Mouse (Mus musculus): ENCODE measurements around the gene Ubn2. TPM values are rescaled to one million over a fixed set of nuclear protein-coding genes. Genes with fewer than 3 reads are reported as not detected.
"Not testable (repeated sequence)": the region's sequence is repeated elsewhere in the genome, so short reads cannot be mapped to it uniquely, and the experiment has no call there.

The Ubn2 gene
- polyA plus RNA-seq, 1 experiment from 2014 or later, result 16.6 TPM

GRCm38 (mm10) chr6:38495641-38496040, 61.9 kb downstream of the Ubn2 start:
- Histone ChIP-seq H3K27ac (no peak overlapping the region), H3K4me3 (no peak overlapping the region), H3K36me3 (peaks cover 84% of the 10 kb centered on the region), H3K27me3 (ENCODE audit: insufficient read depth, poor library complexity, severe bottlenecking) (no peaks in the 10 kb centered on the region), H3K9me3 (no peaks in the 10 kb centered on the region), H3K4me1 (replicated peaks) (no peaks in the 10 kb centered on the region)
- DNase-seq (ENCODE audit: low spot score), result no peak
- WGBS, result 62% methylated on average over 4 of the region's 4 CpGs

- Histone ChIP-seq H3K9me3 (no peaks in the 10 kb centered on the region), H3K27ac (no peak overlapping the region), H3K4me1 (replicated peaks) (no peaks in the 10 kb centered on the region), H3K4me3 (no peak overlapping the region), H3K27me3 (ENCODE audit: insufficient read depth, poor library complexity, severe bottlenecking) (no peaks in the 10 kb centered on the region), H3K36me3 (no peaks in the 10 kb centered on the region)
- no peak for DNase-seq (ENCODE audit: low spot score)
- 96% methylated on average over 1 of the region's 1 CpGs for WGBS
Observed at GRCm38 (mm10) chr6:38512096-38512495, 78.3 kb downstream of the Ubn2 start.

- Histone ChIP-seq H3K36me3 (no peaks in the 10 kb centered on the region), H3K27ac (no peak overlapping the region), H3K9me3 (no peaks in the 10 kb centered on the region), H3K27me3 (ENCODE audit: insufficient read depth, poor library complexity, severe bottlenecking) (no peaks in the 10 kb centered on the region), H3K4me1 (replicated peaks) (no peaks in the 10 kb centered on the region), H3K4me3 (no peak overlapping the region)
- DNase-seq (ENCODE audit: low spot score), result no peak
Observed at GRCm38 (mm10) chr6:38512830-38513229, 79.1 kb downstream of the Ubn2 start.

GRCm38 (mm10) chr6:38515201-38515600, 81.5 kb downstream of the Ubn2 start:
- H3K27me3 ChIP-seq (ENCODE audit: insufficient read depth, poor library complexity, severe bottlenecking), result no peaks in the 10 kb centered on the region
- H3K4me1 ChIP-seq (replicated peaks), result no peaks in the 10 kb centered on the region
- H3K27ac ChIP-seq, result no peak overlapping the region
- no peaks in the 10 kb centered on the region for H3K9me3 ChIP-seq
- 95% methylated on average over 4 of the region's 4 CpGs for WGBS
- H3K36me3 ChIP-seq, result no peaks in the 10 kb centered on the region
- no peak for DNase-seq (ENCODE audit: low spot score)
- H3K4me3 ChIP-seq, result no peak overlapping the region

- no peaks in the 10 kb centered on the region for H3K27me3 ChIP-seq (ENCODE audit: insufficient read depth, poor library complexity, severe bottlenecking)
- H3K4me3 ChIP-seq, result no peak overlapping the region
- H3K9me3 ChIP-seq, result no peaks in the 10 kb centered on the region
- H3K27ac ChIP-seq, result no peak overlapping the region
- peaks cover 11% of the 10 kb centered on the region; the same call in 1 of the 2 replicates for H3K36me3 ChIP-seq
- no peak for DNase-seq (ENCODE audit: low spot score)
- 31% methylated on average over 8 of the region's 8 CpGs for WGBS
- H3K4me1 ChIP-seq (replicated peaks), result peaks cover 6% of the 10 kb centered on the region; the same call in 1 of the 2 replicates
Observed at GRCm38 (mm10) chr6:38523851-38524250, 90.1 kb downstream of the Ubn2 start.

GRCm38 (mm10) chr6:38531211-38531820, 97.6 kb downstream of the Ubn2 start:
- H3K9me3 ChIP-seq, result no peaks in the 10 kb centered on the region
- DNase-seq (ENCODE audit: low spot score), result peak; percentile 31
- no peaks in the 10 kb centered on the region for H3K36me3 ChIP-seq
- H3K27ac ChIP-seq, result no peak overlapping the region
- H3K4me3 ChIP-seq, result no peak overlapping the region
- no peaks in the 10 kb centered on the region for H3K27me3 ChIP-seq (ENCODE audit: insufficient read depth, poor library complexity, severe bottlenecking)
- WGBS, result 57% methylated on average over 5 of the region's 5 CpGs
- H3K4me1 ChIP-seq (replicated peaks), result peaks cover 19% of the 10 kb centered on the region

- 10% methylated on average over 25 of the region's 25 CpGs for WGBS
- H3K27ac ChIP-seq, result peak overlapping the region; percentile 98
- no peaks in the 10 kb centered on the region for H3K27me3 ChIP-seq (ENCODE audit: insufficient read depth, poor library complexity, severe bottlenecking)
- H3K4me1 ChIP-seq (replicated peaks), result peaks cover 19% of the 10 kb centered on the region
- H3K9me3 ChIP-seq, result no peaks in the 10 kb centered on the region
- peak overlapping the region; percentile 89 for H3K4me3 ChIP-seq
- peak; percentile 8 for DNase-seq (ENCODE audit: low spot score)
- no peaks in the 10 kb centered on the region for H3K36me3 ChIP-seq
Observed at GRCm38 (mm10) chr6:38532500-38533420, 99.0 kb downstream of the Ubn2 start.

- Histone ChIP-seq H3K4me1 (replicated peaks) (peaks cover 19% of the 10 kb centered on the region), H3K36me3 (no peaks in the 10 kb centered on the region), H3K27me3 (ENCODE audit: insufficient read depth, poor library complexity, severe bottlenecking) (no peaks in the 10 kb centered on the region), H3K4me3 (peak within 1 kb of the TSS; percentile 89), H3K27ac (peak within 1 kb of the TSS; percentile 98), H3K9me3 (no peaks in the 10 kb centered on the region)
- peak; percentile 97 for DNase-seq (ENCODE audit: low spot score)
- 5% methylated on average over 41 of the region's 41 CpGs for WGBS
Observed at GRCm38 (mm10) chr6:38533428-38534405, 100.0 kb downstream of the Ubn2 start, which contains the start of gene Fmc1. Gene Fmc1, plus strand, starts transcription at chr6:38533502.

GRCm38 (mm10) chr6:38534640-38535365, 101.1 kb downstream of the Ubn2 start:
- peak overlapping the region; percentile 98 for H3K27ac ChIP-seq
- H3K4me1 ChIP-seq (replicated peaks), result peaks cover 19% of the 10 kb centered on the region
- no peaks in the 10 kb centered on the region for H3K27me3 ChIP-seq (ENCODE audit: insufficient read depth, poor library complexity, severe bottlenecking)
- H3K9me3 ChIP-seq, result no peaks in the 10 kb centered on the region
- DNase-seq (ENCODE audit: low spot score), result peak; percentile 99
- peak overlapping the region; percentile 89 for H3K4me3 ChIP-seq
- H3K36me3 ChIP-seq, result peaks cover 8% of the 10 kb centered on the region
- WGBS, result under 1% methylated on average over 53 of the region's 53 CpGs

GRCm38 (mm10) chr6:38535366-38535690, 101.6 kb downstream of the Ubn2 start:
- H3K4me3 ChIP-seq, result peak overlapping the region; percentile 89
- H3K4me1 ChIP-seq (replicated peaks), result peaks cover 19% of the 10 kb centered on the region
- no peak for DNase-seq (ENCODE audit: low spot score)
- WGBS, result 2% methylated on average over 9 of the region's 9 CpGs
- H3K27ac ChIP-seq, result peak overlapping the region; percentile 98
- no peaks in the 10 kb centered on the region for H3K9me3 ChIP-seq
- no peaks in the 10 kb centered on the region for H3K27me3 ChIP-seq (ENCODE audit: insufficient read depth, poor library complexity, severe bottlenecking)
- peaks cover 13% of the 10 kb centered on the region for H3K36me3 ChIP-seq

GRCm38 (mm10) chr6:38535788-38536187, 102.0 kb downstream of the Ubn2 start:
- H3K36me3 ChIP-seq, result peaks cover 18% of the 10 kb centered on the region
- H3K9me3 ChIP-seq, result no peaks in the 10 kb centered on the region
- WGBS, result 87% methylated on average over 1 of the region's 1 CpGs

GRCm38 (mm10) chr6:38544141-38544540, 110.4 kb downstream of the Ubn2 start:
- peaks cover 20% of the 10 kb centered on the region for H3K36me3 ChIP-seq
- WGBS, result 95% methylated on average over 5 of the region's 5 CpGs
- H3K9me3 ChIP-seq; H3K4me3 ChIP-seq; H3K4me1 ChIP-seq (replicated peaks); H3K27me3 ChIP-seq (ENCODE audit: insufficient read depth, poor library complexity, severe bottlenecking); DNase-seq (ENCODE audit: low spot score); H3K27ac ChIP-seq: not testable (repeated sequence)

More at GRCm38 (mm10) chr6:38535788-38536187, 102.0 kb downstream of the Ubn2 start:
- H3K27ac ChIP-seq, result no peak overlapping the region
- no peak for DNase-seq (ENCODE audit: low spot score)
- no peaks in the 10 kb centered on the region for H3K27me3 ChIP-seq (ENCODE audit: insufficient read depth, poor library complexity, severe bottlenecking)
- peaks cover 19% of the 10 kb centered on the region for H3K4me1 ChIP-seq (replicated peaks)
- H3K4me3 ChIP-seq, result peak overlapping the region; percentile 89
